Mouse (Mus musculus) right cerebral cortex, postnatal 14 days (tissue): ENCODE results near the gene Pld3.

ENCODE experiments used
- DNase-seq: peaks from one replicate; pipeline ENCODE4 v3.0.0; 2022

The Pld3 gene

DNA sequence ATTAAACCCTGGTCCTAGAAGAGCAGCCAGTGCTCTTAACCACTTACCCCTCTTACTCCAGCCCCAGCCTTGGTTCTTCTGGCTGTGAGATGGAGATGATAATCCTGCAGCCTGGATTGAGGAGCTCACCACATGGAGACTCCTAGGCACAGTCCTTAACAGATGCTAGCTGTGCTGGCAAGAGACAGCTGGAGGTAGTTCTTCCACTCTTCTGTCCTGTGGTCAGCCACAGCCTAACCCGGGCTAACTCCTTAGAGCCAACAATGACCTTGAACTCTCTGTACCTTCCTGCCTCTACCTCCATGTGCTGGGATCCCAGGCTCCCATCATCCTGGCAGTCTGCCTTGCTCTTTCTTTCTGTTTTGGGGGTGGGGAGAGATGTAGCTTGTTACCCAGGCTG is 8.0 kb upstream of the Pld3 start:
- DNase-seq: no peak

- DNase-seq: no peak
These were observed 7.4 kb upstream of the Pld3 start for GRCm38 (mm10) chr7:27560291-27560887.

DNA sequence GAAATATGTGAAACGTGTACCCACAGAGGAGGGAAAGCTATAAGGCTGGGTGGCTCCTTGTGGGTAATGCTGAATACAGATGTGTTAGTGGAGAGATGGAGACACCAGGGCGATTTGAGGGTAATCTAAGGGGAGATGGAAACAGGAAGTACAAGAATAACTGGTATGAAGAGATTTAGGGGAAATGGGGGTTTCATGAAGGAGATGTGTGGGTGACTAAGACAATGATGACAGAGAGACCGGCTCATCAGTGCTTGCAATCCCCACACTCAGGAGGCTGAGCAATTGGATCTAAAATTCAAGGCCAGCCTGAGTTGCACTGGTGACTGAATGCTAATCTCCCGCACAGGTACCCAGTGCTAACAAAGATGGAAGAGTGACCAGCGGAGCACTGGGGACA is 948 bp downstream of the Pld3 start:
- DNase-seq: no peak

DNA sequence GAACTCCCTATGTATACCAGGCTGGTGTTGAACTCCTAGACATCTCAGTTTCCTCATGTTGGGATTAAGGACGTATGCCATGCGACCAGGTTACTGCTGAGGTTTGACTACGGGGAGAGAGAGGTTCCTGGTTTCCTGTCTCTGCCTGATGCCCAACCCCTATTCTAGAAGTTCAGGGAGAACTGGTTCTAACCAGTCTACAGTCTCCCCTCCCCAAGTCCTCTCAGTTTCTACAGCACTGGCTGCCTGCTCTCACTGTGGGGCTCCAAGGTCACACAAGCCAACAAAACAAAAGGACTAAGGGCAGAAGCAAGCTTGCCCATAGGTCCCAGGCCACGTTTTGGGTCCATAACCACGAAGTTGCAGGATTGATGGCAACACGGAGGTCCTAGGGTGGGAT is 3.4 kb downstream of the Pld3 start:
- DNase-seq: no peak

DNA sequence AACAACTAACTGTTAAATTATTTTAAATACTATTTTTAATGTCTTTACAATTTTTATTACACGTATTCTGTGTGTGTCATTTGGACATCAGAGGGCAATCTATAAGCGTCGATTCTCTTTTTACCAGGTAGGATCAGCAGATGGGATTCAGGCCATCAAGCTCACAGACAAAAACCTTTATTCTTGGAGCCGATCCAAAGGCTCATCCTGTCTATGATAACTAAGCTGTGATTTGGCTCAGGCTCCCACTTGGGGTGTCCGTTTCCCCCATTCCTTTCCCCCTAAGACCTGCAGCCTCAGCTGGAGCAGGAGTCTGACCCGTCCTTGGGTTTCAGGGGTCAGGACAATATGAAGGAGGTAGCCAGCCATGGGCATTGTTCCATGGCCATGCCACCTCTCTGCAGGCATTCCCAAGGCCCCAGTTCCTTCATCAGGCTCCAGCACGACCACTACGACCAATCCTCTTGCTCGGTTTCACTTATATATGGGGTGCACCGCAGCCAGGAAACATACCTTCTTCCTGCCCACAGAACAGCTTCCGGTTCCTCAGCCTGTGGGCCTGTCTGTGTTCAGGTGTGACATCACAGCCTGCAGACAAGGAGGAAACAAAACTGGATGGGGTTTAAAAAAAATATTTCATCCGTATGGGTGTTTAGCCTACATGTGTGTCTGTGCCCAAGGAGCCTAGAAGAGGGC is 8.2 kb downstream of the Pld3 start:
- no peak for DNase-seq

DNA sequence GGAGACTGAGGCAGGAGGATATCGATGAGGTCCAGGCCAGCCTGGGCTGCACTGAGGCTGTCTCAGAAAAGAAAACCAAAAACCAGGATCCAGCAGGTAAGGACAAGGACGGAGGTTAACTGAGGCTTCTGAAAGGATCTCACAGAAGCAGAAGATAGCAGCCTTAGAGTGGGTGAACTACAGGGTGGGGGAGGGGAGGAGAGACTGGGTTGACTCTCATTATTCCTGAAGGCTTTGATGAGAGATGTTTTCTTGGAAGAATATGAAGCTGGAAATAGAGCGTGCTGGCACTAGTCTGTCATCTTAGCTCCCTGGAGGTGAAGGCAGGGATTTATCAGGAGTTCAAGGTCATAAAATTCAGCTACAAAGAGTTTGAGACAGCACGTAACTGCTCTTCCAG is 9.2 kb downstream of the Pld3 start:
- DNase-seq: no peak

DNA sequence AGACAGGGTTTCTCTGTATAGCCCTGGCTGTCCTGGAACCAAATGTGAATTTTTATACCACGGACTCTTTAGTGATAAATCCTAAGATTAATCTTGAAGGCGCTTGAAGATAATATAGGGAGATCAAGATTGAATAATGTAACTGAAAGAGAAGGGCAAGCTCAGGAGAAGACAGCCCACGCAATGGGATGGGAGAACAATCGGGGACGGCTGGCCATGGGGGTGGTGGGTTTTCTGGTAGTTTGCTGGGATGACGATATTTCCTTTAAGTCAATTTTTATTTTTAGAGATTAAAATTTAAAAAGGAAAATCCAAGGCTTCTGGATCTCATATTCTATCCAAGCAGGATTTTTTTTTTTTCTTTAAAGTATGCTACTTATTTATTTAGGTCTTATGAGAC is 10.0 kb downstream of the Pld3 start:
- no peak for DNase-seq

DNA sequence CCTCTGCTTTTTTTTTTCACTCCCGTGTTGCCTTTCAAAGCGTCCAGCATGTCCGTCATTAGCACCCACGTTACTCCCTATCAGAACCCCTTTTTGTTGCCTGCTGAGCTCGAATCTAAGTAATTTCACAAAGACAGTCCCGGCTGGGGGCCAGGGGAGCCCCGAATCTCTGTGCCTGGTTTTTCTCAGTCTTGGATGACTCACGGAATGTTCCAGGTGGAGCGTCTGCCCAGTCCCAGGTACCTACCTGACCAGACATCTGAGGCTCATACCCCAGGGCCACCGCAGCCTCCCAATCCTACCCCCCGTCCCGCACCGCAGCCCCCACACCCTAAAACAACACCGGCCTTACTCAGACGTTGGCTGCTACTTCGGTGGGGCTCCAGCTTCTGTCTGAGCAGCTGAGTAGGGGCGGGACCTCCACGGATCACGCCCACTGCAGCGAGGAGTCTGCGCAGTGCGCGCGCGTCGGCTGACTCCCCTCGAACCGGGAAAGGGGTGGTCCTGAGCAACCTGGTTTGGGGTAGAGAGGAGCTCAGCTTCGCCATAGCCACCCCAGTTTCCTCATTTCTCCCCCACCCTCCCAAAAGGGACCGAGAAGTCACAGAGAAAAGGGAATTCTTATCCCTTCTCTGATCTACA is 10.5 kb downstream of the Pld3 start:
- DNase-seq: peak; percentile 91

DNA sequence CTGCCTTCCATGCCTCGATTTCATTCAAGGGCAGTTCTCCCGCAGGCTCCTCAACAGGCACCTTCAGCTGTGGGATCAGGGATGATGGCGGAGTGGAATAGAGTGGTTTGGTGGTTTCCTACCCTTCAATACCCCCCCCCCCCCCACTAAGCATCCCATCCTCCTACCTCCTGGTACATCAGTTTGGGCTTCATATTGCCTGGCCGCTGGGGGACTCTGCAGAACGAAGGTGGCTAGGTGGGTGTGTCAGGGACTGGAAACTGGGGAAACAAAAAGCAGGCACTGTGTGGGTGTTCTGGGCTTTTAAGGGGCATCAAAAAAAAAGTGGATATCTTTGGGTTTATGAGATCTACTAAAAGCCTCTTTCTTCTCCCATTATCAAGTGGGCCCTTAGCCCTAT is 11.1 kb downstream of the Pld3 start:
- no peak for DNase-seq

DNA sequence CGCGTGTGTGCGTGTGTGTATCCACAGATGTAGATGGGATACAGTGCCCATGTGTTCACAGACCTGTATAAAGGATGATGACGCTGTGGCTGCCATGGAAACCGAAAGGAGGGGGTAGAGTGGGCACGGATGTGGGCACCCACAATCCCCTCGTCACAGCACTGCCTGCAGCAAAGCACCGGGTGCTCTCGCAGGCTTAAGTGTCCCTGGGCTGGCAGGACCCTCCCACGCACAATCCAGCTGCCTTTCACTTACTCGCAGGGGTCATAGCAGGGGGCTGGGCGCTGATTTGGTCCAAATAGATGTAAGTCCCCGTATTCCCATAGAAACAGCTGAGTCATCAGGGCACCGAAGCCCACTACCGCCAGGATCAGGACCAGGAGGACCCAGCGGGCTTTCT is 11.6 kb downstream of the Pld3 start:
- peak; percentile 84 for DNase-seq

DNA sequence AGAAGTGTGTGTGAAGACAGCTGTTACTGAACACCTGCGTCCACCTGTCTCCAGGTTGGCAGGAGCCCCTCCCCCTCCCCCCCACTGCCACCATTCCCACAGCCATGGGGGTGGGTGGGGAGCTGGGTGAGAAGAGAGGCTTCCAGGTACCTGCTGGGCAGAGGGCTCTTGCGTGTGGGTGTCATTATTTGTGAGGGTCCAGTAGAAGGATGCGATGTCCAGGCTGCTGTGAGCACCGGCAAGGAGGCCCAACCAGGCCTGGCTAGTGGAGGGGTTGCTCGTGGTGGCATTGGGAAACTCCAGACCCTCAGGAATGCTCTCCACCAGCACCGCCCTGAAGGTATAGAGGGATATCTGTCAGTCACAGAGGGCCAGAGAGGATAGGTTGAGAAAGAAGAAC is 12.1 kb downstream of the Pld3 start:
- no peak for DNase-seq

GRCm38 (mm10) chr7:27540521-27540920 is 12.5 kb downstream of the Pld3 start:
- DNase-seq: no peak

DNA sequence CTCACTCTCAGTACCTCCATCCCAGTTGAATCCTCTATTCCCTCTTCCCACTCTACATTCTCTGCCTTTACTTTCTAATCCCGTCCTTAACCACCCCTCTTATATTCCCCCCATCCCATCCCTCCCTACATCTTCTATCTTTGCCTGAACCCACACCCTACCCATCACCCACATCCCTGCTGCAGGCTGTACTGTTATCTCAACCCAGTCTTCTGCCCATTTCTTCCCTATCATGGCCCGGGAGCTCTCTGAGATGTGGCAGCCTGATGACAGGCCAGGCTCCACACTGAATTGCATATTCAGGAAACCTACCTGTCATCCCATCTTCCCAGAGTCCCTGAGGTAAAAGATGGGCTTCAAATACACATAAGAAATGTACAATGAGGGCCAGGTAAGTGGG is 14.2 kb downstream of the Pld3 start:
- no peak for DNase-seq

GRCm38 (mm10) chr7:27537998-27538397 is 15.0 kb downstream of the Pld3 start:
- DNase-seq: no peak

GRCm38 (mm10) chr7:27536618-27537017 is 16.4 kb downstream of the Pld3 start:
- no peak for DNase-seq

DNA sequence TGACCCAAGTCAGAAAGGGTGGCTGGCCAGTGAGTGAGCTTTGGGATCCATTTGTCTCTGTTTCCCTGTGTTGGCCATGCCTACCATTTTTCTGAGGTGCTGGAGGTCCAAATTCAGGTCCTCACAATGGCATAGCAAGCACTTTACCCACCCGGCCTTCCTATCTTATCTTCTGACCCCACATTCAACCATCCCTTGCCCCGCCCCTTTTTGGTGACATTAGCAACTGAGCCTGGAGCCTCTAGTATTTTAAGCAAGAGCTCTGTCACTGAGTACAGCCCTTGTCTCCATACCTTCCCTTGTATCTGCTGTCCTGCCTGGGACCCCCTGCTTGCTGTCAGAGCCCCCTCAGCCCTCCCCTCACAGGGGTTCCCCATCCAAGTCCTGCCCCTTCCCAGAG is 17.6 kb downstream of the Pld3 start:
- DNase-seq: no peak

GRCm38 (mm10) chr7:27532480-27533050 is 20.5 kb downstream of the Pld3 start:
- DNase-seq: no peak

- DNase-seq: no peak
These were observed 21.3 kb downstream of the Pld3 start for GRCm38 (mm10) chr7:27531707-27532106.

GRCm38 (mm10) chr7:27530937-27531336 is 22.1 kb downstream of the Pld3 start:
- no peak for DNase-seq

DNA sequence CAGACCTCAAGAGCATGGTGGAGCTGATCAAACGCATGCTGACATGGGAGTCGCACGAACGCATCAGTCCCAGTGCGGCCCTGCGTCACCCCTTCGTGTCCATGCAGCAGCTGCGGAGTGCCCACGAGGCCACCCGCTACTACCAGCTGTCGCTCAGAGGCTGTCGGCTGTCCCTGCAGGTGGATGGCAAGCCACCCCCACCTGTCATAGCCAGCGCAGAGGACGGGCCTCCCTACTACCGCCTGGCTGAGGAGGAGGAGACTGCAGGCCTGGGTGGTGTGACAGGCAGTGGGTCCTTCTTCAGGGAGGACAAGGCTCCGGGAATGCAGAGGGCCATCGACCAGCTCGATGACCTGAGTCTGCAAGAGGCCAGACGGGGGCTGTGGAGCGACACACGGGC is 23.9 kb downstream of the Pld3 start:
- no peak for DNase-seq

- DNase-seq: peak; percentile 82
These were observed 26.8 kb downstream of the Pld3 start for GRCm38 (mm10) chr7:27526039-27526827.

- DNase-seq: no peak
These were observed 29.2 kb downstream of the Pld3 start for GRCm38 (mm10) chr7:27523805-27524204.

DNA sequence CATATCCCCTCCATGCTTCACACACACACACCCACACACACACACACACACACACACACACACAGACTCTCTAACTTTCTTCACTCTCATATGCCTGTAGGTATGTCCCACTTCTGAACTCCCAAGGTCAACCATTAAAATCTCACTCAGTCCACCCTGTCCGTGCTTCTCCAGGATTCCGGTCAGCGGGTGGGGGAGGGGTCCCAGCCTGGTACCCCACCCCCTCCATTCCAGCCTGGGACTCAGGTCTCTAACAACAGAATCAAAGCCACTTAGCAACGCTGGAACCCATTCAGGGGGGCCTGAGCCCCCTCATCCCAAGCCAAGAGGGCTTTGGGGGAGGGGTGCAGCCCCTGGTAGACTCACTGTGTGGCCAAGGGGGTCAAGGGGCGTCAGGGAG is 30.1 kb downstream of the Pld3 start, which contains the start of gene Hipk4:
Gene Hipk4, plus strand, starts transcription at position 301 of the 400 bp plus-strand sequence.
- DNase-seq: no peak
